Mouse (Mus musculus) liver, embryonic 14.5 days (tissue): ENCODE data around the gene Fgf10.

Experiments
- CTCF ChIP-seq: IDR thresholded peaks from 2 replicates; pipeline ENCODE4 v1.5.1; 2016; ENCODE audit warnings: antibody characterized with exemption, low read depth, control low read depth
- EP300 ChIP-seq: IDR thresholded peaks from 2 replicates; pipeline ENCODE4 v1.6.1; 2016; ENCODE audit warnings: antibody characterized with exemption, low read depth

- TF ChIP-seq CTCF (no peak), EP300 (no peak)
Observed at GRCm38 (mm10) chr13:118791753-118792152, 122.2 kb downstream of the Fgf10 start.
